ENCODE assay signal across 9 mouse cellular contexts in genomic region chr12:35831268-35831667, GRCm38 (mm10).
DNase-seq lines count a peak whose midpoint lies in the region; ATAC-seq and TF ChIP-seq lines count a peak whose summit lies in the region.
"Had no signal": no experiment of that assay in that cellular context is flagged by ENCODE, and none has a peak within 500 bp of the region (broad histone marks: within the 10 kb centered on the region; RNA-seq: fewer than 3 reads in every experiment).

No protein-coding gene starts in this region.

- TF ChIP-seq RAD21 in CH12.LX (IDR thresholded peaks at IDR 0.05; ENCODE audit: low read depth, low read length) = peak; percentile 95

- no peaks in the 10 kb centered on the region for H3K4me1 ChIP-seq in hindbrain, embryonic 11.5 days (replicated peaks; ENCODE audit: control insufficient read depth, insufficient read depth, low read length)
- 0 out of 2 replicates have a peak, but pooled peaks cover 3% of the 10 kb centered on the region for H3K4me1 ChIP-seq in hindbrain, embryonic 10.5 days (replicated peaks)
- peaks cover 13 to 55% of the 10 kb centered on the region in 2 experiments for H3K4me1 ChIP-seq in CH12.LX (ENCODE audit: control insufficient read depth in 1 of 2, insufficient read depth in 2 of 2)
- no peaks in the 10 kb centered on the region for H3K4me1 ChIP-seq in hindbrain, postnatal 0 days (ENCODE audit: insufficient read depth, low read length)
- no peaks in the 10 kb centered on the region for H3K4me1 ChIP-seq in lung, embryonic 14.5 days (ENCODE audit: insufficient read depth)
- H3K4me1 ChIP-seq: embryonic facial prominence, embryonic 12.5 days had no signal

- H3K4me2 ChIP-seq in hindbrain, embryonic 11.5 days (replicated peaks; ENCODE audit: low read depth, low read length) = no peak overlapping the region
- H3K4me2 ChIP-seq in CH12.LX (ENCODE audit: insufficient read depth, low read depth, poor library complexity, severe bottlenecking) = peak overlapping the region; percentile 29; the same call in 1 of the 2 replicates
- no peak overlapping the region for H3K4me2 ChIP-seq in hindbrain, postnatal 0 days (ENCODE audit: low read depth, low read length)
- no peak overlapping the region for H3K4me2 ChIP-seq in lung, embryonic 14.5 days
- H3K4me2 ChIP-seq: embryonic facial prominence, embryonic 12.5 days had no signal

- H3K9ac ChIP-seq in hindbrain, embryonic 11.5 days (ENCODE audit: low read depth, low read length) = no peak overlapping the region
- H3K9ac ChIP-seq in CH12.LX (ENCODE audit: insufficient read depth, low read depth) = no peak overlapping the region
- no peak overlapping the region for H3K9ac ChIP-seq in hindbrain, postnatal 0 days (replicated peaks; ENCODE audit: low read length)
- H3K9ac ChIP-seq in lung, embryonic 14.5 days = no peak overlapping the region
- H3K9ac ChIP-seq: embryonic facial prominence, embryonic 12.5 days had no signal

- in situ Hi-C loops in CH12.LX (cut with MboI; ENCODE audit: low pct_ligation_motif_present, low pct_unique_long_range_greater_than_20kb, low sequenced_read_pairs) = loop anchor here (5.0 to 10.0 kb wide), 2 partner anchors 56 to 296 kb away; partner anchors contain the start of gene Ahr

- peak; percentile 62 for DNase-seq in hindbrain, embryonic 11.5 days (ENCODE audit: low spot score)
- no peak for DNase-seq in hindbrain, embryonic 10.5 days (ENCODE audit: low spot score)
- peak; percentile 76 for DNase-seq in CH12.LX (ENCODE audit: extremely low read depth)
- DNase-seq in c-Kit-positive CD71-positive TER-119-negative erythroid progenitor cells, embryonic 14.5 days (ENCODE audit: low read depth) = peak; percentile 24
- DNase-seq in hindbrain, postnatal 0 days (ENCODE audit: low spot score) = peak; percentile 85
- DNase-seq in lung, embryonic 14.5 days = peak; percentile 89
- DNase-seq in retina, postnatal 1 day = peak; percentile 81
- no peak for DNase-seq in gastrocnemius, adult 8-10 months (ENCODE audit: low spot score in 2 of 2)

- no peaks in the 10 kb centered on the region for H3K36me3 ChIP-seq in hindbrain, embryonic 11.5 days (ENCODE audit: control insufficient read depth, insufficient read depth, low read length)
- no peaks in the 10 kb centered on the region for H3K36me3 ChIP-seq in hindbrain, embryonic 10.5 days
- H3K36me3 ChIP-seq in CH12.LX (replicated peaks in 1 of 2; ENCODE audit: control insufficient read depth in 1 of 2, insufficient read depth in 1 of 2, low read length in 1 of 2) = no peaks in the 10 kb centered on the region
- no peaks in the 10 kb centered on the region for H3K36me3 ChIP-seq in hindbrain, postnatal 0 days (ENCODE audit: insufficient read depth, low read length)
- H3K36me3 ChIP-seq in lung, embryonic 14.5 days (ENCODE audit: insufficient read depth) = no peaks in the 10 kb centered on the region
- H3K36me3 ChIP-seq: embryonic facial prominence, embryonic 12.5 days had no signal

- H3K9me3 ChIP-seq in hindbrain, embryonic 11.5 days (ENCODE audit: control insufficient read depth, low read length) = no peaks in the 10 kb centered on the region
- H3K9me3 ChIP-seq in hindbrain, embryonic 10.5 days = no peaks in the 10 kb centered on the region
- H3K9me3 ChIP-seq in CH12.LX (replicated peaks; ENCODE audit: low read length) = no peaks in the 10 kb centered on the region
- no peaks in the 10 kb centered on the region for H3K9me3 ChIP-seq in hindbrain, postnatal 0 days (ENCODE audit: low read length)
- H3K9me3 ChIP-seq in lung, embryonic 14.5 days (ENCODE audit: low read depth, low read length) = no peaks in the 10 kb centered on the region
- H3K9me3 ChIP-seq: embryonic facial prominence, embryonic 12.5 days had no signal

- peak; percentile 68 for ATAC-seq in hindbrain, embryonic 11.5 days (ENCODE audit: low FRiP score)
- peak; percentile 59 for ATAC-seq in hindbrain, postnatal 0 days
- peak; percentile 36; the same call in 1 of the 2 replicates for ATAC-seq in lung, embryonic 14.5 days (ENCODE audit: insufficient read depth)

- 32% methylated on average over 5 of the region's 5 CpGs for WGBS in hindbrain, embryonic 11.5 days
- WGBS in hindbrain, embryonic 10.5 days = 33% methylated on average over 5 of the region's 5 CpGs
- 17% methylated on average over 5 of the region's 5 CpGs for WGBS in hindbrain, postnatal 0 days
- WGBS in lung, embryonic 14.5 days = 5% methylated on average over 5 of the region's 5 CpGs

- TF ChIP-seq POLR2A in CH12.LX (IDR thresholded peaks at IDR 0.05; ENCODE audit: low read depth, low read length) = no peak

- peak; percentile 32 to 87 for TF ChIP-seq CTCF in CH12.LX (conservative IDR thresholded peaks at IDR 0.05 in 1 of 2, IDR thresholded peaks at IDR 0.05 in 1 of 2; ENCODE audit: low read depth in 2 of 2, low read length in 2 of 2)
- TF ChIP-seq CTCF in hindbrain, postnatal 0 days (IDR thresholded peaks at IDR 0.05; ENCODE audit: low read depth) = peak; percentile 91
- peak; percentile 91 for TF ChIP-seq CTCF in lung, embryonic 14.5 days (IDR thresholded peaks at IDR 0.05; ENCODE audit: low read depth)

- no peak for TF ChIP-seq EP300 in CH12.LX (IDR thresholded peaks at IDR 0.05; ENCODE audit: low read length)

- H3K27me3 ChIP-seq in hindbrain, embryonic 11.5 days (ENCODE audit: control insufficient read depth, insufficient read depth, low read length) = no peaks in the 10 kb centered on the region
- no peaks in the 10 kb centered on the region for H3K27me3 ChIP-seq in hindbrain, embryonic 10.5 days (ENCODE audit: insufficient read depth, poor library complexity, severe bottlenecking)
- no peaks in the 10 kb centered on the region for H3K27me3 ChIP-seq in CH12.LX (replicated peaks)
- H3K27me3 ChIP-seq in hindbrain, postnatal 0 days (ENCODE audit: insufficient read depth, low read length) = no peaks in the 10 kb centered on the region
- no peaks in the 10 kb centered on the region for H3K27me3 ChIP-seq in lung, embryonic 14.5 days (ENCODE audit: insufficient read depth, low read length)
- H3K27me3 ChIP-seq: embryonic facial prominence, embryonic 12.5 days had no signal

- H3K27ac ChIP-seq in hindbrain, embryonic 11.5 days (ENCODE audit: low read depth, low read length) = no peak overlapping the region
- H3K27ac ChIP-seq in hindbrain, embryonic 10.5 days = no peak overlapping the region
- H3K27ac ChIP-seq in CH12.LX (ENCODE audit: insufficient read depth, low read depth) = no peak overlapping the region
- H3K27ac ChIP-seq in hindbrain, postnatal 0 days = no peak overlapping the region
- no peak overlapping the region for H3K27ac ChIP-seq in lung, embryonic 14.5 days (ENCODE audit: low read depth)
- H3K27ac ChIP-seq: embryonic facial prominence, embryonic 12.5 days had no signal

- H3K4me3 ChIP-seq in hindbrain, embryonic 11.5 days (ENCODE audit: low read depth, low read length) = no peak overlapping the region
- H3K4me3 ChIP-seq in hindbrain, embryonic 10.5 days = no peak overlapping the region
- H3K4me3 ChIP-seq in CH12.LX (replicated peaks in 1 of 3; ENCODE audit: low read depth in 2 of 3, low read length in 2 of 3, poor library complexity in 1 of 3) = no peak overlapping the region
- no peak overlapping the region for H3K4me3 ChIP-seq in hindbrain, postnatal 0 days (ENCODE audit: low read length)
- H3K4me3 ChIP-seq in lung, embryonic 14.5 days (ENCODE audit: low read depth, low read length) = no peak overlapping the region
- H3K4me3 ChIP-seq: embryonic facial prominence, embryonic 12.5 days had no signal

- no peaks in the 10 kb centered on the region for H3K79me2 ChIP-seq in CH12.LX (replicated peaks; ENCODE audit: control insufficient read depth, extremely low read depth, insufficient read depth, poor library complexity, severe bottlenecking)

- dilution Hi-C loops in CH12.LX (cut with MboI; ENCODE audit: extremely low pct_ligation_motif_present, extremely low pct_unique_long_range_greater_than_20kb, low sequenced_read_pairs) = no loop called here

TF ChIP-seq in CH12.LX, 34 proteins besides CTCF, POLR2A, EP300 and RAD21:
- peak; percentile 90 for TF ChIP-seq SMC3 (IDR thresholded peaks at IDR 0.05; ENCODE audit: low read depth, low read length)
- TF ChIP-seq ZNF384 (IDR thresholded peaks at IDR 0.05; ENCODE audit: low read depth, low read length) = peak; percentile 95
- no peak for TF ChIP-seq ZMIZ1 (IDR thresholded peaks at IDR 0.05; ENCODE audit: low read depth, low read length)
- no peak for TF ChIP-seq MYC (IDR thresholded peaks at IDR 0.05; ENCODE audit: low read depth, low read length)
- TF ChIP-seq ZC3H11A (IDR thresholded peaks at IDR 0.05; ENCODE audit: low read depth, low read length) = peak; percentile 76
- peak; percentile 12; the same call in 1 of the 2 replicates for TF ChIP-seq IRF4 (IDR thresholded peaks at IDR 0.05; ENCODE audit: low read depth, low read length)
- TF ChIP-seq JUN (IDR thresholded peaks at IDR 0.05; ENCODE audit: insufficient read depth, low read depth, low read length) = 0 out of 2 replicates have a peak, but pooled peaks have one; percentile 3

Comparison
In these comparisons a context has a peak if more than half of its experiments do, and no peak if none do; other contexts are left out.
1. DNase-seq: peak in hindbrain, embryonic 11.5 days (single experiment), CH12.LX (single experiment), c-Kit-positive CD71-positive TER-119-negative erythroid progenitor cells, embryonic 14.5 days (single experiment), hindbrain, postnatal 0 days (single experiment), lung, embryonic 14.5 days (single experiment) and retina, postnatal 1 day (single experiment); none in hindbrain, embryonic 10.5 days (single experiment) and gastrocnemius, adult 8-10 months (0 of 2).
2. Peak in every context shown above with its lines, with median percentiles within 50 percentile points of each other: ATAC-seq and CTCF ChIP-seq.